Mouse (Mus musculus) T-helper 1 cell (primary cell): ENCODE data around the gene Nop9.

Source experiments
- in situ Hi-C: fragments of 300-600 bp; cut with MboI, MseI; formaldehyde crosslinking; loops from one replicate; pipeline ENCODE4 v1.15.1; 2025; ENCODE audit warnings: high pct_unique_total_duplicates

The Nop9 gene

GRCm38 (mm10) chr14:55768555-55768954 is 23.1 kb downstream of the Nop9 start:
- in situ Hi-C loops, result no loop called here

GRCm38 (mm10) chr14:55769087-55769703 is 23.7 kb downstream of the Nop9 start:
- in situ Hi-C loops, result no loop called here

- in situ Hi-C loops, result no loop called here
These were observed 31.2 kb downstream of the Nop9 start for GRCm38 (mm10) chr14:55776711-55777110.

DNA sequence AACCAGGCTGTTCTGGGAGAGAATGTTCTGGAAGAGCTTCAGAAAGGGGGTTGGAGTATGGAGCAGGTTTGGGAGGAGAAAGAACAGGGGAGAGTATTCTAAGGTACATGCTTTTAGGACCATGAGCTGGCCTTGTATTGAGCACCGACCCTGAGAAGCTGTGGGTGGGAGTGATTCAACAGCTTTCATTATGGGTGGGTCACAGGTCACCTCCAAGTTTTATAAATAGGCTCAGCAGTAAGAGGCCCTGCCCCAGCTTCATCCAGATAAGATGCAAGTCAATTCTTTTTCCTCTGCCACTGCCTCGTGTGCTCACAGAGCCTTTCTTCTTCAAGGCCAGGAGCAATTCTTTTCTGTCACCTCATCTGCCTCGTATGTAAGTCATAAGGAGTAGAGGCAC is 31.7 kb downstream of the Nop9 start:
- in situ Hi-C loops, result no loop called here

DNA sequence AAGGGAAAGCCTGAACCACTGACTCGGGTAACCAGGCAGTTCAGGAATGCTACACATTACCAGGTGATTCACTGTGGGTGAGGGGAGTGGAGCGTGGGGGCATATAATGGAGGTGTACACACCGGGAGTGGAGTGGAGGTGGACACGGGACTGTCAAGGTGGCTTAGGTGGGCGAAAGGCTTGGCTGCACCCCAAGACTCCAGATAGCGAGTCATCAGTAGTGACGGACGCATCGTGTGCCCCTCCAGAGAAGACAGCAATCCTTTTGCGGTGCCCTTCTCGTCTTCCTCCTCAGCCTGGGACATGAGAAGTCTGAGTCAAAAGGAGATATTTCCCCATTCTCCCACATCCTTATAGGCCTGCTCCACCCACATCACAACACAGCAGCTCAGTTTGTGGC is 32.3 kb downstream of the Nop9 start:
- in situ Hi-C loops, result no loop called here

DNA sequence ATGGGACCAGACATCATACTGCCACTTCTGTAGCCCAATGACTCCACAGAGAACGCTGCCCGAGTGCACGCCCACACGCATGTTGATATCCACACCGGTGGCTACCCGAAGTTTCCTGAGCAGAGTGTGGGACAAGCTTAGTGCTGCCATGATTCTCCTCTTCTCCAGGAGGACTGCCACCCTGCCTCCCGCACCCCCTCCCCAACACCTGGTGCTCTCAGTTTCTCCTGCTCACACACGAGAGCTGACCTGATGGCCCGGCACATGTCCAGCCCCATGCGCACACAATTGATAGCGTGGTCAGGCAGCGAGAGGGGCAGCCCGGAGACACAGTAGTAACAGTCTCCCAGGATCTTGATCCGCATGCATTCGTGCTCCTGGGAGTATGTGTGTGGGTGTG is 33.2 kb downstream of the Nop9 start:
- in situ Hi-C loops, result no loop called here

DNA sequence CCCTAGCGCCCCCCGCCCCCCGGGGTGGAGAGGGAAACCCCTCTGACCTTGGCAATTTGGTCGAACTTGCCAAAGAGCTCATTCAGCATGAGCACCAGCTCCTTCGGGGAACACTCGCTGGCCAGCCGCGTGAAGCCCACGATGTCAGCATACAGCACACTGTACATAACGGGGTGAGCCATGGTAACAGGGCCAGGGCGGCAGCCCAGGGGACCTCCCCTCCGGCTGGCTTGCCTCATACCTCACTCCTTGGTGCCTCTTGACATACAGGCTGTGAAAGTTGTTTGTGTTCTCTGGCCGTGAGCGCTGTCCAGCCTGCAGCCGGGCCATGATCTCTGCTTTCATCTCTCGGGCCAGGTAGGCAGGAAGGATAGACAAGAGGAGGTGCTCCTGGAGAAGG is 34.2 kb downstream of the Nop9 start:
- in situ Hi-C loops, result no loop called here

DNA sequence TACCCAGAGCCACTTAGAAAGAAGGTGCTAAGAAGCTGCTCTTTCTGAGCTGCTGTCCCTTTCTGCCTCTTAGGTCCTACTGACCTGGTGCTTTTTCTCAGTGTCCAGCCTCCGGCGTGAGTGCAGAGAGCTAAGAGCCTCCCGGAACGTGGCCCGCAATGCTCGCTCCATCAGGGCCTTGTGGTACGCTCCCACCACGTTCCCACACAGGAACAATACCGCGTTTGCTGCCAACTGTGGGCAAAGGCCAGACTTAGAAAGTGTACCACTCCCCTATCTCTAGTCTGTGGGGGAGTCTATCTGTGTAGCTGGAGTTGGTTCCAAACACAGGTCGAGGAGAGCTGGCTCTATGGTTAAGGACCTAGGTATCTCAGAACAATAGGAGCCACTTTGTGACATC is 35.2 kb downstream of the Nop9 start:
- in situ Hi-C loops, result no loop called here

- in situ Hi-C loops, result no loop called here
These were observed 35.8 kb downstream of the Nop9 start for GRCm38 (mm10) chr14:55781310-55781709.

GRCm38 (mm10) chr14:55782361-55782960 is 37.0 kb downstream of the Nop9 start:
- in situ Hi-C loops, result no loop called here

- in situ Hi-C loops, result no loop called here
These were observed 37.9 kb downstream of the Nop9 start for GRCm38 (mm10) chr14:55783171-55783957.

DNA sequence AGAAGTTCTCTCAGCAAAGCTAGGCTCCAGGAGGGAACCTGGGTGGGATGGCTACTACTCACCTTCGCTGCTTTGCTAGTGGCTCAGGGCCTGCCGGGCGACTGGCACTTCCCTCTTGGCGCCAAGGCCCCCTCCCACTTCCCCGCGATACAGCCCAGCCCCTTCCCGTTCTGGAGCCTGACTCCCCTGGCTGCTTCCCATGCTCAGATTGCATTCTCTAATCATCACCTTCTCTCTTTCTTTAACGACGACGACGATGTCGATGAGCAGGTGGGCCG is 38.4 kb downstream of the Nop9 start, which contains the start of gene Adcy4:
Gene Adcy4, minus strand, starts transcription at position 138 of the 278 bp plus-strand sequence.
- in situ Hi-C loops, result no loop called here

GRCm38 (mm10) chr14:55785195-55785594 is 39.7 kb downstream of the Nop9 start:
- in situ Hi-C loops, result loop anchor here (5.0 kb wide), 3 partner anchors 47 to 137 kb away; no protein-coding TSS in a partner anchor

- in situ Hi-C loops, result loop anchor here (5.0 kb wide), 3 partner anchors 45 to 135 kb away; no protein-coding TSS in a partner anchor
These were observed 42.2 kb downstream of the Nop9 start for GRCm38 (mm10) chr14:55787731-55788130.

GRCm38 (mm10) chr14:55788256-55789050 is 43.0 kb downstream of the Nop9 start, which contains the start of gene Ripk3:
Ripk3 (minus strand) TSS chr14:55788865.
- in situ Hi-C loops, result loop anchor here (5.0 kb wide), 3 partner anchors 44 to 134 kb away; no protein-coding TSS in a partner anchor

DNA sequence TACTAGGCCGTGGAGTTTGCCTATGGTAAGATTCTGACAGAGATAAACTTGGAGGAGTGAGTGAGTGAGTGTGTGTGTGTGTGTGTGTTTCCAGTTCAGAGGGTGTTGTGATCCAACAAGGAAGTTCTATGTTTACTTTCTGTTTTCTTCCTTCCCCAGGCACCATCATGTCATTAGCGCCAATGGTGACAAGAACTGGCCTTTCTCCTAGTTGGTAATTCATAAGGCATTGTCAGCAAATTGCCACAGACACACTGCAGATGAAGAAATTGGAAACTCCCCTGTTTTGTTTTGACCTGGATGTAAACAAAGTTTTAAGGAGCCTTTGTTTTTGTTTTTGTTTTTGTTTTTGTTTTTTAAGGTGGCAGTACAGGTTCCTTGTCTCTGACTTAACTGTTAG is 48.0 kb downstream of the Nop9 start:
- in situ Hi-C loops, result no loop called here

- in situ Hi-C loops, result no loop called here
These were observed 48.5 kb downstream of the Nop9 start for GRCm38 (mm10) chr14:55793946-55794345.

GRCm38 (mm10) chr14:55795380-55796163 is 50.1 kb downstream of the Nop9 start:
- in situ Hi-C loops, result no loop called here
